Mouse (Mus musculus): ENCODE results near the gene Mepce. TPM values are rescaled to one million over a fixed set of nuclear protein-coding genes. Genes with fewer than 3 reads are reported as not detected.

Mepce gene
- polyA plus RNA-seq, 1 experiment from 2014 or later = 14.5 TPM

GRCm38 (mm10) chr5:137733638-137734288 lies 53.7 kb downstream of the Mepce start:
- ATAC-seq (ENCODE audit: insufficient number of reproducible peaks, insufficient read depth, low FRiP score, low TSS enrichment) = no peak; the same call in 1 of the 2 replicates
- Histone ChIP-seq H3K4me2 (replicated peaks) (peak overlapping the region; percentile 10), H3K9ac (no peak overlapping the region), H3K4me3 (no peak overlapping the region), H3K9me3 (no peaks in the 10 kb centered on the region), H3K4me1 (peaks cover 25% of the 10 kb centered on the region), H3K27me3 (no peaks in the 10 kb centered on the region), H3K36me3 (peaks cover 67% of the 10 kb centered on the region), H3K27ac (0 out of 2 replicates have a peak overlapping the region, but pooled peaks have one; percentile 54)
- WGBS = 78% methylated on average over 12 of the region's 12 CpGs

Other genes starting within 250 kb of the Mepce start
- 6.1 and 9.3 TPM in 2 replicates for gene Actl6b, start 234.1 kb downstream of the Mepce start, polyA plus RNA-seq (2016; fragmentation: Nextera tagmentation; extraction: Ambion mirVana)
- 0.95 and 1.3 TPM in 2 replicates for gene Tfr2, start 217.8 kb downstream of the Mepce start, polyA plus RNA-seq (2016; fragmentation: Nextera tagmentation; extraction: Ambion mirVana)
- 28.4 and 28.7 TPM in 2 replicates for gene Mospd3, start 186.6 kb downstream of the Mepce start, polyA plus RNA-seq (2016; fragmentation: Nextera tagmentation; extraction: Ambion mirVana)
- gene Pcolce, start 173.9 kb downstream of the Mepce start, polyA plus RNA-seq (2016; fragmentation: Nextera tagmentation; extraction: Ambion mirVana) = 124 and 128 TPM in 2 replicates
- gene Fbxo24, start 158.7 kb downstream of the Mepce start, polyA plus RNA-seq (2016; fragmentation: Nextera tagmentation; extraction: Ambion mirVana) = 0.22 and 0.36 TPM in 2 replicates
- 30.8 and 34.0 TPM in 2 replicates for gene Lrch4, start 158.5 kb downstream of the Mepce start, polyA plus RNA-seq (2016; fragmentation: Nextera tagmentation; extraction: Ambion mirVana)
- gene Gm20605, start 158.5 kb downstream of the Mepce start, polyA plus RNA-seq (2016; fragmentation: Nextera tagmentation; extraction: Ambion mirVana) = 9.2 and 11.8 TPM in 2 replicates
- gene Sap25, start 146.3 kb downstream of the Mepce start, polyA plus RNA-seq (2016; fragmentation: Nextera tagmentation; extraction: Ambion mirVana) = 6.6 and 6.8 TPM in 2 replicates
- 0.18 and 0.34 TPM in 2 replicates for gene Irs3, start 141.9 kb downstream of the Mepce start, polyA plus RNA-seq (2016; fragmentation: Nextera tagmentation; extraction: Ambion mirVana)
- 21.7 and 22.2 TPM in 2 replicates for gene Agfg2, start 102.9 kb downstream of the Mepce start, polyA plus RNA-seq (2016; fragmentation: Nextera tagmentation; extraction: Ambion mirVana)
- 3.7 and 4.6 TPM in 2 replicates for gene Nyap1, start 46.0 kb downstream of the Mepce start, polyA plus RNA-seq (2016; fragmentation: Nextera tagmentation; extraction: Ambion mirVana)
- 129 and 133 TPM in 2 replicates for gene Tsc22d4, start 41.9 kb downstream of the Mepce start, polyA plus RNA-seq (2016; fragmentation: Nextera tagmentation; extraction: Ambion mirVana)
- gene Ppp1r35, start 8.8 kb downstream of the Mepce start, polyA plus RNA-seq (2016; fragmentation: Nextera tagmentation; extraction: Ambion mirVana) = 51.3 and 51.9 TPM in 2 replicates
- gene Zcwpw1, start 143 bp upstream of the Mepce start, polyA plus RNA-seq (2016; fragmentation: Nextera tagmentation; extraction: Ambion mirVana) = 38.2 and 39.3 TPM in 2 replicates
- gene Pilra, start 48.6 kb upstream of the Mepce start, polyA plus RNA-seq (2016; fragmentation: Nextera tagmentation; extraction: Ambion mirVana) = 0.22 and 0.28 TPM in 2 replicates
- 0.47 TPM in 1 of 2 replicates, not detected in the other for gene Pilrb1, start 70.5 kb upstream of the Mepce start, polyA plus RNA-seq (2016; fragmentation: Nextera tagmentation; extraction: Ambion mirVana)
- gene Pilrb2, start 84.2 kb upstream of the Mepce start, polyA plus RNA-seq (2016; fragmentation: Nextera tagmentation; extraction: Ambion mirVana) = 0.13 TPM in 1 of 2 replicates, not detected in the other
- gene Cyp3a13, start 134.0 kb upstream of the Mepce start, polyA plus RNA-seq (2016; fragmentation: Nextera tagmentation; extraction: Ambion mirVana) = not detected in 2 replicates
- 0.32 and 0.41 TPM in 2 replicates for gene Gjc3, start 175.4 kb upstream of the Mepce start, polyA plus RNA-seq (2016; fragmentation: Nextera tagmentation; extraction: Ambion mirVana)
- gene Azgp1, start 193.9 kb upstream of the Mepce start, polyA plus RNA-seq (2016; fragmentation: Nextera tagmentation; extraction: Ambion mirVana) = not detected in 2 replicates
- gene Smok3a, start 233.6 kb upstream of the Mepce start, polyA plus RNA-seq (2016; fragmentation: Nextera tagmentation; extraction: Ambion mirVana) = not detected in 2 replicates
- gene Smok3b, start 233.8 kb upstream of the Mepce start, polyA plus RNA-seq (2016; fragmentation: Nextera tagmentation; extraction: Ambion mirVana) = not detected in 2 replicates